Mouse (Mus musculus): ENCODE data around the gene Psmc6. TPM values are rescaled to one million over a fixed set of nuclear protein-coding genes. Genes with fewer than 3 reads are reported as not detected.
A peak's percentile ranks its signal among the peaks of the same experiment; 100 is the strongest.

The Psmc6 gene
- polyA plus RNA-seq, 1 experiment from 2014 or later = 139 TPM

- no peaks in the 10 kb centered on the region for H3K27me3 ChIP-seq (ENCODE audit: control insufficient read depth, insufficient read depth, low read length)
- H3K4me2 ChIP-seq (ENCODE audit: low read length) = no peak overlapping the region
- peaks cover 12% of the 10 kb centered on the region for H3K36me3 ChIP-seq (ENCODE audit: control insufficient read depth, insufficient read depth, low read length)
- no peak overlapping the region for H3K27ac ChIP-seq (replicated peaks in 1 of 2; ENCODE audit: control insufficient read depth in 1 of 2, insufficient read depth in 1 of 2, low read depth in 2 of 2, low read length in 2 of 2)
- WGBS = 72% methylated on average over 13 of the region's 13 CpGs
- no peak overlapping the region for H3K9ac ChIP-seq (ENCODE audit: low read length)
- H3K9me3 ChIP-seq (ENCODE audit: control insufficient read depth, low read length) = no peaks in the 10 kb centered on the region
- H3K4me1 ChIP-seq (ENCODE audit: control insufficient read depth in 2 of 2, insufficient read depth in 2 of 2, low read length in 2 of 2) = peaks cover 5 to 11% of the 10 kb centered on the region in 2 experiments; a peak in 3 of 4 replicates
- H3K4me3 ChIP-seq (ENCODE audit: control insufficient read depth in 1 of 2, insufficient read depth in 1 of 2, low read depth in 1 of 2, low read length in 2 of 2) = no peak overlapping the region
- ATAC-seq (ENCODE audit: insufficient number of reproducible peaks, insufficient read depth, low FRiP score, low read depth) = no peak
These were observed 19.9 kb upstream of the Psmc6 start for GRCm38 (mm10) chr14:45309646-45310045.

- Histone ChIP-seq H3K4me2 (ENCODE audit: low read length) (no peak overlapping the region), H3K4me3 (ENCODE audit: control insufficient read depth in 1 of 2, insufficient read depth in 1 of 2, low read depth in 1 of 2, low read length in 2 of 2) (no peak overlapping the region), H3K9me3 (ENCODE audit: control insufficient read depth, low read length) (no peaks in the 10 kb centered on the region), H3K27me3 (ENCODE audit: control insufficient read depth, insufficient read depth, low read length) (no peaks in the 10 kb centered on the region), H3K27ac (replicated peaks in 1 of 2; ENCODE audit: control insufficient read depth in 1 of 2, insufficient read depth in 1 of 2, low read depth in 2 of 2, low read length in 2 of 2) (no peak overlapping the region), H3K36me3 (ENCODE audit: control insufficient read depth, insufficient read depth, low read length) (peaks cover 7% of the 10 kb centered on the region), H3K4me1 (ENCODE audit: control insufficient read depth in 2 of 2, insufficient read depth in 2 of 2, low read length in 2 of 2) (peaks cover 5 to 12% of the 10 kb centered on the region in 2 experiments; a peak in 3 of 4 replicates), H3K9ac (ENCODE audit: low read length) (no peak overlapping the region)
- WGBS = 86% methylated on average over 14 of the region's 14 CpGs
- ATAC-seq (ENCODE audit: insufficient number of reproducible peaks, insufficient read depth, low FRiP score, low read depth) = no peak
These were observed 19.5 kb upstream of the Psmc6 start for GRCm38 (mm10) chr14:45310101-45310500.

- Histone ChIP-seq H3K9me3 (ENCODE audit: control insufficient read depth, low read length) (no peaks in the 10 kb centered on the region), H3K4me2 (ENCODE audit: low read length) (peak overlapping the region; percentile 67), H3K27ac (replicated peaks in 1 of 2; ENCODE audit: control insufficient read depth in 1 of 2, insufficient read depth in 1 of 2, low read depth in 2 of 2, low read length in 2 of 2) (no peak overlapping the region), H3K36me3 (ENCODE audit: control insufficient read depth, insufficient read depth, low read length) (no peaks in the 10 kb centered on the region), H3K27me3 (ENCODE audit: control insufficient read depth, insufficient read depth, low read length) (no peaks in the 10 kb centered on the region), H3K4me1 (ENCODE audit: control insufficient read depth in 2 of 2, insufficient read depth in 2 of 2, low read length in 2 of 2) (peaks cover 6 to 27% of the 10 kb centered on the region in 2 experiments), H3K4me3 (ENCODE audit: control insufficient read depth in 1 of 2, insufficient read depth in 1 of 2, low read depth in 1 of 2, low read length in 2 of 2) (peak overlapping the region; percentile 42 to 99), H3K9ac (ENCODE audit: low read length) (peak overlapping the region; percentile 98)
- 49% methylated on average over 5 of the region's 5 CpGs for WGBS
- ATAC-seq (ENCODE audit: insufficient number of reproducible peaks, insufficient read depth, low FRiP score, low read depth) = no peak
These were observed 12.7 kb upstream of the Psmc6 start for GRCm38 (mm10) chr14:45316927-45317326.

GRCm38 (mm10) chr14:45317921-45318411 lies 11.6 kb upstream of the Psmc6 start:
- Histone ChIP-seq H3K4me3 (ENCODE audit: control insufficient read depth in 1 of 2, insufficient read depth in 1 of 2, low read depth in 1 of 2, low read length in 2 of 2) (peak overlapping the region; percentile 89 to 99), H3K27me3 (ENCODE audit: control insufficient read depth, insufficient read depth, low read length) (no peaks in the 10 kb centered on the region), H3K4me2 (ENCODE audit: low read length) (peak overlapping the region; percentile 67), H3K9ac (ENCODE audit: low read length) (peak overlapping the region; percentile 98), H3K36me3 (ENCODE audit: control insufficient read depth, insufficient read depth, low read length) (no peaks in the 10 kb centered on the region), H3K9me3 (ENCODE audit: control insufficient read depth, low read length) (no peaks in the 10 kb centered on the region), H3K4me1 (ENCODE audit: control insufficient read depth in 2 of 2, insufficient read depth in 2 of 2, low read length in 2 of 2) (peaks cover 6 to 27% of the 10 kb centered on the region in 2 experiments), H3K27ac (replicated peaks in 1 of 2; ENCODE audit: control insufficient read depth in 1 of 2, insufficient read depth in 1 of 2, low read depth in 2 of 2, low read length in 2 of 2) (peak overlapping the region; percentile 81 to 93)
- WGBS = under 1% methylated on average over 34 of the region's 38 CpGs
- ATAC-seq (ENCODE audit: insufficient number of reproducible peaks, insufficient read depth, low FRiP score, low read depth) = peak; percentile 43

GRCm38 (mm10) chr14:45318426-45319236 lies 11.0 kb upstream of the Psmc6 start, which contains the start of gene Ero1l:
Gene Ero1l (minus strand): TSS chr14:45318771.
- H3K9ac ChIP-seq (ENCODE audit: low read length) = peak within 1 kb of the TSS; percentile 98
- H3K4me1 ChIP-seq (ENCODE audit: control insufficient read depth in 2 of 2, insufficient read depth in 2 of 2, low read length in 2 of 2) = peaks cover 6 to 27% of the 10 kb centered on the region in 2 experiments
- no peaks in the 10 kb centered on the region for H3K9me3 ChIP-seq (ENCODE audit: control insufficient read depth, low read length)
- H3K4me3 ChIP-seq (ENCODE audit: control insufficient read depth in 1 of 2, insufficient read depth in 1 of 2, low read depth in 1 of 2, low read length in 2 of 2) = peak within 1 kb of the TSS; percentile 89 to 99
- no peaks in the 10 kb centered on the region for H3K36me3 ChIP-seq (ENCODE audit: control insufficient read depth, insufficient read depth, low read length)
- WGBS = 2% methylated on average over 56 of the region's 74 CpGs
- peak within 1 kb of the TSS; percentile 93 to 96 for H3K27ac ChIP-seq (replicated peaks in 1 of 2; ENCODE audit: control insufficient read depth in 1 of 2, insufficient read depth in 1 of 2, low read depth in 2 of 2, low read length in 2 of 2)
- peak; percentile 91 for ATAC-seq (ENCODE audit: insufficient number of reproducible peaks, insufficient read depth, low FRiP score, low read depth)
- peak within 1 kb of the TSS; percentile 67 for H3K4me2 ChIP-seq (ENCODE audit: low read length)
- no peaks in the 10 kb centered on the region for H3K27me3 ChIP-seq (ENCODE audit: control insufficient read depth, insufficient read depth, low read length)

GRCm38 (mm10) chr14:45319237-45319610 lies 10.4 kb upstream of the Psmc6 start:
- no peak for ATAC-seq (ENCODE audit: insufficient number of reproducible peaks, insufficient read depth, low FRiP score, low read depth)
- Histone ChIP-seq H3K4me1 (ENCODE audit: control insufficient read depth in 2 of 2, insufficient read depth in 2 of 2, low read length in 2 of 2) (peaks cover 6 to 27% of the 10 kb centered on the region in 2 experiments), H3K4me3 (ENCODE audit: control insufficient read depth in 1 of 2, insufficient read depth in 1 of 2, low read depth in 1 of 2, low read length in 2 of 2) (peak overlapping the region in 1 of 2 experiments; percentile 99; a peak in 2 of 4 replicates), H3K27ac (replicated peaks in 1 of 2; ENCODE audit: control insufficient read depth in 1 of 2, insufficient read depth in 1 of 2, low read depth in 2 of 2, low read length in 2 of 2) (peak overlapping the region in 1 of 2 experiments; percentile 93; a peak in 2 of 4 replicates), H3K4me2 (ENCODE audit: low read length) (peak overlapping the region; percentile 67), H3K9me3 (ENCODE audit: control insufficient read depth, low read length) (no peaks in the 10 kb centered on the region), H3K9ac (ENCODE audit: low read length) (peak overlapping the region; percentile 98; the same call in 1 of the 2 replicates), H3K36me3 (ENCODE audit: control insufficient read depth, insufficient read depth, low read length) (no peaks in the 10 kb centered on the region), H3K27me3 (ENCODE audit: control insufficient read depth, insufficient read depth, low read length) (no peaks in the 10 kb centered on the region)
- 57% methylated on average over 3 of the region's 3 CpGs for WGBS

- no peak overlapping the region for H3K4me3 ChIP-seq (ENCODE audit: control insufficient read depth in 1 of 2, insufficient read depth in 1 of 2, low read depth in 1 of 2, low read length in 2 of 2)
- WGBS = 85% methylated on average over 4 of the region's 4 CpGs
These were observed 9.5 kb upstream of the Psmc6 start for GRCm38 (mm10) chr14:45320111-45320510.

More at GRCm38 (mm10) chr14:45320111-45320510, 9.5 kb upstream of the Psmc6 start:
- H3K9me3 ChIP-seq (ENCODE audit: control insufficient read depth, low read length) = no peaks in the 10 kb centered on the region
- peaks cover 6 to 21% of the 10 kb centered on the region in 2 experiments for H3K4me1 ChIP-seq (ENCODE audit: control insufficient read depth in 2 of 2, insufficient read depth in 2 of 2, low read length in 2 of 2)
- no peak overlapping the region for H3K4me2 ChIP-seq (ENCODE audit: low read length)
- H3K27me3 ChIP-seq (ENCODE audit: control insufficient read depth, insufficient read depth, low read length) = no peaks in the 10 kb centered on the region
- H3K9ac ChIP-seq (ENCODE audit: low read length) = no peak overlapping the region
- H3K27ac ChIP-seq (replicated peaks in 1 of 2; ENCODE audit: control insufficient read depth in 1 of 2, insufficient read depth in 1 of 2, low read depth in 2 of 2, low read length in 2 of 2) = no peak overlapping the region
- no peaks in the 10 kb centered on the region for H3K36me3 ChIP-seq (ENCODE audit: control insufficient read depth, insufficient read depth, low read length)
- ATAC-seq (ENCODE audit: insufficient number of reproducible peaks, insufficient read depth, low FRiP score, low read depth) = no peak

All from heart, embryonic 14.5 days (tissue).